Mouse (Mus musculus) Patski (cell line): ENCODE data around the gene Pnmal1. TPM values are rescaled to one million over a fixed set of nuclear protein-coding genes. Genes with fewer than 3 reads are reported as not detected.

Experiments
- ATAC-seq: fragments of 100-300 bp; one replicate; pipeline ENCODE4 v1.8.0; 2021
- CTCF ChIA-PET: fragments of 350-600 bp; sonication (Branson Sonifier 250); formaldehyde crosslinking; loops from one replicate; lab custom pipeline; 2022; ENCODE audit warnings: inconsistent platforms; lab: Charles Lee
- POLR2A ChIA-PET: fragments of 350-600 bp; sonication (Branson Sonifier 250); formaldehyde crosslinking; loops from one replicate; lab custom pipeline; 2022; ENCODE audit warnings: antibody characterized with exemption, inconsistent platforms; lab: Charles Lee
- DNase-seq: peaks from one replicate; pipeline ENCODE4 v3.0.0-alpha.2; 2011; ENCODE audit warnings: low read depth, low spot score
- H3K27me3 ChIP-seq: fragments of 371-371 bp; one replicate; pipeline ENCODE4 v1.5.1; 2021
- CTCF ChIP-seq: fragments of 100-300 bp; IDR thresholded peaks from one replicate; pipeline ENCODE4 v1.5.1; 2021
- in situ Hi-C: fragments of 300-500 bp; cut with MboI; formaldehyde crosslinking; loops from 3 replicates; pipeline ENCODE4 v1.11.1; 2018; ENCODE audit warnings: low pct_unique_long_range_greater_than_20kb, mixed read lengths
- polyA plus RNA-seq: library from polyadenylated mRNA; unstranded; gene quantifications from one replicate; pipeline ENCODE4 v1.2.3, GENCODE M21; 2021

Pnmal1 gene
- not detected for polyA plus RNA-seq

DNA sequence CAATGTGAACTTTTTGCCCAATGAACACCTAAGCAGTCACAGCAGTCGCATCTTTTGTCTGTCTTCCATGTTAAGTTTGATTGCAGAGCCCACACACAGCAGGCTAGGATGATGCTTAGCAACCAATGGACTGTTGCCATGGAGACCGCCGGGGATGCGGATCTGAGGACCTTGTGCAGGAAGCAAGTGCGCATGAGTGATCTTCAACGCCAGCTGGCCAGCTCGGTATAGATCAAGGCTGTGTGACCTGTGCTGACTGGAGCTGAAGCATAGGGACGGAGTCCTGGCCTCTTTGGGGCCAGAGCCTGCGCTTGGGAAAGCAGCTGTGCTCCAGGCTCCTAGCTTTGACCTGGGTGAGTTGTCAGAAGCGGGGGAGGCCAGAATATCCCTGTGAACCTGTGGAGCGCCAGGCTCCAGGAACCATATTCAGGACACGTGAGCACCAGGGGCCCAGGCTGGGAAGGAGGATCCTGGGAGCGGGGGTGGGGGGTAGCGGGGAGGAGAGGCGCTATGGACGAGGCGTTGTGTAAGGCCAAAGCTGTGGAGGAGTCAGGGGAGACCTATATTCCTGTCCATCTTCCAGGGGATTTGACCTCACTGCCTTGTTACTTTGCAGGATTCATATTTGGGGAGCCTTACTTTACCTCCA, at the start of gene Pnmal1:
Gene Pnmal1, plus strand, starts transcription at position 141 of the 649 bp plus-strand sequence.
- DNase-seq (no peak), ATAC-seq (no peak)
- no peak for TF ChIP-seq CTCF
- H3K27me3 ChIP-seq: peaks cover 26% of the 10 kb centered on the region
- ChIA-PET CTCF (no interaction called here), POLR2A (no interaction called here)
- in situ Hi-C loops: no loop called here

DNA sequence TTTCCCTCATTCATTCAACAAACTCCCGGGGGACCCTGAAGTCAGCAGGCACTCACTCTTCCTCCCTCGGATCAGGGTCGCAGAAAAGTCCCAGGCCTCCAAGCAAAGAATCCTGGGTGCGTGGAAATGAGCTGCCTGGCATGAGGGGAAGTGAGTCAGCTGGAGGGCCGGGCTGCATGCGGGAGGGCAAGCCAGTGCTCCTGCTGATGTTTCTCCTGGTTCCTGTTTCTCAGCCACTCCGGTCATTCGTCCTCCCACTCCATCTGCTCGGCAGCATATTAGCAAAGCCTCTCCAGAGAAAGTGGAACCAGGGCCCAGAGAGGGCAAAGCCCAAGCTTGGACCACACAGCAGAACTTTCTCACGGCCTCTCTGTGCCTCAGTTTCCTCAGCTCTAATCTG, 49.6 kb upstream of the Pnmal1 start:
- no peak for TF ChIP-seq CTCF
- H3K27me3 ChIP-seq: no peaks in the 10 kb centered on the region
- ChIA-PET POLR2A (no interaction called here), CTCF (interaction anchor here (1.8 kb wide), 1 partner anchor 36 kb away, joined by 5 read pairs; no protein-coding TSS in a partner anchor)
- in situ Hi-C loops: no loop called here
- ATAC-seq (no peak), DNase-seq (no peak)

DNA sequence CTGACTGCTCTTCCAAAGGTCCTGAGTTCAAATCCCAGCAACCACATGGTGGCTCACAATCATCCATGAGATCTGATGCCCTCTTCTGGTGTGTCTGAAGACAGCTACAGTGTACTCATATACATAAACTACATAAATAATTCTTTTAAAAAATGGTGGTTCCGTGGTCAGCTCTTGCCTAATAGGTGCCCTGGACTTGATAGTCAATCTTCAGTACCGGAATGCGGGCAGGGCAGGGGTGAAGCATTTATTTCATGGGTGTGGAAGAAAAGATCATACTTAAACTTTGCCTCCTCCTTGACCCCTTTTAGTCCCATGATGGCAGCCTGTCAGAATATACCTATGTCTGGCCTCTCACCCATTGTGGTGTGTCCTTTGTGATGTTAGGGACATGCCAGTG, 47.6 kb upstream of the Pnmal1 start:
- ChIA-PET POLR2A (no interaction called here), CTCF (interaction anchor here (1.1 to 1.8 kb wide), 2 partner anchors 21 to 38 kb away, joined by 3 to 5 read pairs; no protein-coding TSS in a partner anchor)
- in situ Hi-C loops: no loop called here
- H3K27me3 ChIP-seq: no peaks in the 10 kb centered on the region
- no peak for ATAC-seq
- no peak for TF ChIP-seq CTCF
- no peak for DNase-seq

- CTCF ChIA-PET: interaction anchor here (1.8 to 2.0 kb wide), 3 partner anchors 17 to 38 kb away, joined by 7 to 13 read pairs (median 10); partner anchors contain the start of genes Dact3 and Gng8
- no peak for TF ChIP-seq CTCF
Observed at GRCm38 (mm10) chr7:16912360-16912759, 47.1 kb upstream of the Pnmal1 start.

DNA sequence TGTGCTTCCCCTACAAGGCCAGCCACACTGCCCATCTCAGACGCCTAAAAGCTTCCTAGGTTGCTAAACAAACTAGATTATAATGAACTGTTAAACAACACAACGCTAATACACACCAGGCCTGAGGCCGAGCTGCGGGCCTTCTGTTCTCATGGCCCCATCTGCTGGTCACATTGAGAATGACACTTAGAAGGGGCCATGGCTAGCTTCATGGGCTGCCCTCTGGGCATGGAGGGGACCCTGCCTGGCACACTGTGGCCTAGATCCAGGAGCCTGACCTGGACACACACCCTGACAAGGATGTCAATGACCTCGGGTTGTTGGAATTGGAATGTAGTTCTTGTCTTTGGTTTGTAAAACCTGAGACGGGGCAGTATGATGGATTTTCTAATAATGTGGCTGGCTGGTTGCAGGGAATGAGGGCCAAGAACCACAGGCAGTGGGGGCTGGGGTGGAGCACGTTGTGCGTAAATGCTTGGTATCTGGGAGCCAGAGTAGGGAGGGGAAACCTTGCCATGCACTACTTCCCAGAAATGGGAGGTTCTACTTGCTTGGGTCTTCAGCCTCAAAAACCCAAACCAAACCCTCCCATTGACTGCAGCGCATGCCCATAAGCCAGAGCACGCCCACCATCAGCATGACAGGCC, 45.5 kb upstream of the Pnmal1 start:
- TF ChIP-seq CTCF: no peak
- ATAC-seq (peak; percentile 68), DNase-seq (no peak)
- POLR2A ChIA-PET: interaction anchor here (1.2 kb wide), 1 partner anchor 19 kb away, joined by 3 read pairs; no protein-coding TSS in a partner anchor
- in situ Hi-C loops: no loop called here
- CTCF ChIA-PET: interaction anchor here (0.7 to 2.0 kb wide), 8 partner anchors 9 to 46 kb away, joined by 3 to 13 read pairs (median 6); partner anchors contain the start of genes Dact3 and Gng8
- H3K27me3 ChIP-seq: no peaks in the 10 kb centered on the region

More at GRCm38 (mm10) chr7:16912360-16912759, 47.1 kb upstream of the Pnmal1 start:
- DNase-seq (no peak), ATAC-seq (no peak)
- no peaks in the 10 kb centered on the region for H3K27me3 ChIP-seq
- POLR2A ChIA-PET: no interaction called here
- in situ Hi-C loops: no loop called here

GRCm38 (mm10) chr7:16914453-16915343, 44.8 kb upstream of the Pnmal1 start:
- POLR2A ChIA-PET: no interaction called here
- TF ChIP-seq CTCF: no peak
- CTCF ChIA-PET: interaction anchor here (1.2 to 2.0 kb wide), 6 partner anchors 8 to 46 kb away, joined by 4 to 13 read pairs (median 8); partner anchors contain the start of genes Dact3 and Gng8
- H3K27me3 ChIP-seq: no peaks in the 10 kb centered on the region
- ATAC-seq (no peak), DNase-seq (no peak)
- in situ Hi-C loops: no loop called here

GRCm38 (mm10) chr7:16915461-16916340, 43.8 kb upstream of the Pnmal1 start:
- DNase-seq: no peak
- ATAC-seq: no peak
- no peaks in the 10 kb centered on the region for H3K27me3 ChIP-seq
- POLR2A ChIA-PET: no interaction called here
- TF ChIP-seq CTCF: no peak
- in situ Hi-C loops: no loop called here
- CTCF ChIA-PET: no interaction called here

GRCm38 (mm10) chr7:16916342-16917265, 42.9 kb upstream of the Pnmal1 start:
- CTCF ChIA-PET: interaction anchor here (1.0 kb wide), 1 partner anchor 42 kb away, joined by 3 read pairs; the partner anchor contains the start of gene Dact3
- in situ Hi-C loops: no loop called here
- TF ChIP-seq CTCF: no peak
- no peak for ATAC-seq
- no peaks in the 10 kb centered on the region for H3K27me3 ChIP-seq
- POLR2A ChIA-PET: no interaction called here
- no peak for DNase-seq

DNA sequence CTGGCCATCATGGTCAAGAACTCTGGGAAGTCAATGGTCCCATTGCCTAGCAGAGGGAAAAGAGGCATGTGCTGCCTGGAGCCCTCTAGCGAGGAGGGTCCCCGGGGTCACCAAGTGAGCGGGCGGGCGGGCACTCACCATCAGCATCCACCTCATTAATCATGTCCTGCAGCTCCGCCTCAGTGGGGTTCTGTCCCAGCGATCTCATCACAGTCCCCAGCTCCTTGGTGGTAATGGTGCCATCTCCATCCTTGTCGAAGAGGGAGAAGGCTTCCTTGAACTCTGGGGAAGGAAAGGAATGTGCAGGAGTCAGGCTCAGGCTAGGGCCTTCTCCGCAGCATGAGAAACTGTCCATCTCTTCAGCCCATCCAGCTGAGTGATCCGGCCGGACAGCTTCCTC, 42.0 kb upstream of the Pnmal1 start:
- in situ Hi-C loops: no loop called here
- no peak for TF ChIP-seq CTCF
- ATAC-seq (no peak), DNase-seq (no peak)
- no peaks in the 10 kb centered on the region for H3K27me3 ChIP-seq
- POLR2A ChIA-PET: no interaction called here
- CTCF ChIA-PET: no interaction called here
